Mouse (Mus musculus) sigmoid colon, adult 10 weeks (tissue): Measurements from ENCODE around the gene Yes1. TPM values are rescaled to one million over a fixed set of nuclear protein-coding genes. Genes with fewer than 3 reads are reported as not detected.

Source experiments
- polyA plus RNA-seq: library from polyadenylated mRNA; stranded (reverse); fragments of 350-450 nt; fragmentation: Illumina TruSeq; extraction: RNeasy Lipid Tissue Mini Kit (QIAGEN cat#74804); gene quantifications from one replicate; pipeline ENCODE4 v1.2.3, GENCODE M21; 2014; ENCODE audit warnings: low read depth, low replicate concordance

Gene Yes1
- polyA plus RNA-seq = 158 TPM

DNA sequence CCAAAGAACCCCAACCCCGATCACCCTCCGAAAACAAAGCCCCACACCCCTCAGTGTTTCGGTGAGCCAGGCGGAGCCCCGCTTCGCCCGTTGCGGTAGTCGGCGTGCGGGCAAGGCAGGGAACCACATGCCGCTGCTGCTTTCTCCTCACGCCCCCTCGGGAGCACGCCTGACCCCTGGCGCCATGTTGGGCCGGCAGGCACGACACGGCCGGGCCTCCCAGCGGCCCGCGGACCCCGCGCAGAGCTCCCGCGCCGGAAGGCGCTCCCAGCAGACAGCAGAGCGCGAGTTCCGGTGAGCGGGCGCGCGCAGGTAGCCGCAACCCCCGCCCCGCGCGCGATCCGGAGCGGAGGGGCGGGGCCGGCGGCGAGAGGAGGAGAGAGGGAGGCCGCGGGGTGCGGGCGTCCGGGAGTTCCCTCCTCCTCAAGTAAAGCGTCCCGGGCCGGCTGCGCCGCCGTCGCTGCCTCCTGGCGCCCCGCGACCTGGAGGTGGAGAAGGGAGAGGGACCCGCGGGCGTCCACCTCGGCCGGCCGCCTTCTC lies at the start of gene Yes1:
Gene Yes1, plus strand, starts transcription at position 371 of the 540 bp plus-strand sequence.

Other genes starting within 250 kb of the Yes1 start
- gene Ppp1cb, start 152.3 kb upstream of the Yes1 start, polyA plus RNA-seq = 1,280 TPM
- gene Pisd, start 174.5 kb downstream of the Yes1 start, polyA plus RNA-seq = 14.4 TPM
- gene Gm20671, start 215.9 kb downstream of the Yes1 start, polyA plus RNA-seq = not detected
- 18.9 TPM for gene Prr14l, start 243.1 kb downstream of the Yes1 start, polyA plus RNA-seq